In the genomic region with DNA sequence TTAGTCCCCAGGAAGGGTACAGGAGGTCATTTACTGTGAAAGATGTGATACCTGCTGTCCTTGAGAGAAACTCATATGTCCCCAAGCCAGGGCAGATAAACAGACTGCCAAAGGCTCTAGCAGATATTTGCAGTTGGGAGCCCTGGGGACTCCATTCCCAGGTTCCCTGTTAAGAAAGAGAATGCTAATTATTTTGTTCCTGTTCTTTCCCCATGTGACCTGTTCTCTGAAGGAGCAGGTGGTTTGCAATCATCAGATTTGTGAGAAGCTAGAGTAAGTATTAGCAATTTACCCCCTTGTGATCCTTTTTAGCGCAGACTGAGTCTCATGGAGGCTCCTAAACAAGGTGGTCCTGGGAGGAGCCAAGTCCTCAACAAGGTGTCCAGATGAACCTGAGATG, we compare ENCODE assay signal across 31 mouse cellular contexts. TPM values are rescaled to one million over a fixed set of nuclear protein-coding genes. Genes with fewer than 3 reads are reported as not detected.
"Had no signal": no experiment of that assay in that cellular context is flagged by ENCODE, and none has a peak within 500 bp of the region (broad histone marks: within the 10 kb centered on the region; RNA-seq: fewer than 3 reads in every experiment).

Olfr1357 (minus strand) TSS at position 101 of the 400 bp plus-strand sequence.

- H3K27me3 ChIP-seq: embryonic facial prominence, embryonic 12.5 days; embryonic facial prominence, embryonic 13.5 days; embryonic facial prominence, embryonic 15.5 days; forebrain, embryonic 12.5 days; forebrain, embryonic 13.5 days; forebrain, embryonic 15.5 days had no signal

- H3K9me3 ChIP-seq: embryonic facial prominence, embryonic 10.5 days; embryonic facial prominence, embryonic 12.5 days; embryonic facial prominence, embryonic 13.5 days; embryonic facial prominence, embryonic 15.5 days; forebrain, embryonic 10.5 days; forebrain, embryonic 12.5 days; forebrain, embryonic 13.5 days; forebrain, embryonic 15.5 days; heart, embryonic 10.5 days had no signal

- H3K4me2 ChIP-seq: embryonic facial prominence, embryonic 12.5 days; embryonic facial prominence, embryonic 13.5 days; embryonic facial prominence, embryonic 15.5 days; forebrain, embryonic 12.5 days; forebrain, embryonic 13.5 days; forebrain, embryonic 15.5 days had no signal

- DNase-seq: cerebellum, adult 8-10 months; cerebellum, adult 9-10 months; cerebellum, adult 9-11 months; cerebellum, postnatal 10 days; cerebellum, postnatal 14 days; cerebellum, postnatal 25 days; cerebellum, postnatal 36 days; embryo, embryonic 11 days; forebrain, postnatal 0 days; gastrocnemius, adult 2 months; gastrocnemius, postnatal 10 days; gastrocnemius, postnatal 14 days; gastrocnemius, postnatal 25 days; gastrocnemius, postnatal 36 days; heart, adult 11 months; heart, adult 18-20 months; heart, adult 2 months had no signal

- H3K36me3 ChIP-seq: embryonic facial prominence, embryonic 10.5 days; embryonic facial prominence, embryonic 12.5 days; embryonic facial prominence, embryonic 13.5 days; embryonic facial prominence, embryonic 15.5 days; forebrain, embryonic 10.5 days; forebrain, embryonic 12.5 days; forebrain, embryonic 15.5 days; heart, embryonic 10.5 days had no signal

- H3K27ac ChIP-seq: embryonic facial prominence, embryonic 10.5 days; embryonic facial prominence, embryonic 12.5 days; embryonic facial prominence, embryonic 13.5 days; embryonic facial prominence, embryonic 15.5 days; forebrain, embryonic 10.5 days; forebrain, embryonic 12.5 days; forebrain, embryonic 13.5 days; forebrain, embryonic 15.5 days; gastrocnemius, adult 2 months; heart, adult 2 months; heart, embryonic 10.5 days had no signal

- H3K4me1 ChIP-seq: embryonic facial prominence, embryonic 10.5 days; embryonic facial prominence, embryonic 12.5 days; embryonic facial prominence, embryonic 13.5 days; embryonic facial prominence, embryonic 15.5 days; forebrain, embryonic 10.5 days; forebrain, embryonic 12.5 days; forebrain, embryonic 13.5 days; forebrain, embryonic 15.5 days; heart, embryonic 10.5 days had no signal

- H3K9ac ChIP-seq: embryonic facial prominence, embryonic 12.5 days; embryonic facial prominence, embryonic 13.5 days; embryonic facial prominence, embryonic 15.5 days; forebrain, embryonic 12.5 days; forebrain, embryonic 13.5 days; forebrain, embryonic 15.5 days; forebrain, postnatal 0 days had no signal

- H3K4me3 ChIP-seq: embryonic facial prominence, embryonic 10.5 days; embryonic facial prominence, embryonic 12.5 days; embryonic facial prominence, embryonic 13.5 days; embryonic facial prominence, embryonic 15.5 days; erythroblast, embryonic 14.5 days; forebrain, embryonic 10.5 days; forebrain, embryonic 12.5 days; forebrain, embryonic 13.5 days; forebrain, embryonic 15.5 days; gastrocnemius, adult 2 months; heart, adult 2 months; heart, embryonic 10.5 days had no signal

- ATAC-seq: forebrain, embryonic 13.5 days; forebrain, embryonic 15.5 days; forebrain, embryonic 16.5 days; forebrain, postnatal 0 days had no signal

RNA-seq across cellular contexts. Expression of gene Olfr1357, which starts in this region (rescaled TPM):
- polyA plus RNA-seq: cortical plate, adult 2 months; embryonic facial prominence, embryonic 10.5 days; embryonic facial prominence, embryonic 11.5 days; embryonic facial prominence, embryonic 12.5 days; embryonic facial prominence, embryonic 13.5 days; erythroblast, embryonic 14.5 days; forebrain, embryonic 10.5 days; forebrain, embryonic 12.5 days; forebrain, embryonic 13.5 days; forebrain, embryonic 15.5 days; forebrain, embryonic 16.5 days; forebrain, postnatal 0 days; gonadal fat pad, adult 2 months; heart, adult 2 months; heart, embryonic 10.5 days had no signal
